Mouse (Mus musculus) bone marrow, adult 2 months (tissue): ENCODE data around the gene Fam160a1. TPM values are rescaled to one million over a fixed set of nuclear protein-coding genes. Genes with fewer than 3 reads are reported as not detected.

Experiments
- H3K27ac ChIP-seq: fragments of 200-500 bp; 2 replicates; pipeline ENCODE4 v1.5.1; 2012; ENCODE audit warnings: low read depth, mild to moderate bottlenecking, control low read depth, inconsistent platforms, low read length; ENCODE audit not compliant: control insufficient read depth, poor library complexity, insufficient read depth
- H3K4me1 ChIP-seq: fragments of 200-500 bp; 2 replicates; pipeline ENCODE4 v1.6.1; 2011; ENCODE audit warnings: low read length; ENCODE audit not compliant: control insufficient read depth, insufficient read depth
- H3K4me3 ChIP-seq: fragments of 200-500 bp; replicated peaks from 2 replicates; pipeline ENCODE3; 2011; ENCODE audit warnings: mild to moderate bottlenecking, low read depth, low read length, control low read depth; ENCODE audit not compliant: control insufficient read depth
- CTCF ChIP-seq: fragments of 200-500 bp; IDR thresholded peaks from 2 replicates; pipeline ENCODE4 v1.5.1; 2011; ENCODE audit warnings: low read length, control low read depth; ENCODE audit not compliant: control insufficient read depth, insufficient read depth
- POLR2A ChIP-seq: fragments of 200-500 bp; IDR thresholded peaks from 2 replicates; pipeline ENCODE4 v1.6.1; 2011; ENCODE audit warnings: low read depth, mild to moderate bottlenecking, control low read depth, low read length, borderline replicate concordance; ENCODE audit not compliant: control insufficient read depth
- WGBS: fragments of 180-500 bp; shearing (Covaris S2); methylation state at CpG from one replicate; pipeline ENCODE4 v1.1.7; 2018; 5-methylcytosine and 5-hydroxymethylcytosine counted together
- polyA plus RNA-seq: library from polyadenylated mRNA; stranded (reverse); fragments of >200 nt; gene quantifications from 2 replicates; pipeline ENCODE4 v1.2.4, GENCODE M21; 2011; ENCODE audit warnings: low replicate concordance; ENCODE audit not compliant: missing spikeins, insufficient read depth, insufficient read length

Gene Fam160a1
- polyA plus RNA-seq, 1 experiment: not detected

- no peaks in the 10 kb centered on the region for H3K4me1 ChIP-seq
- 88% methylated on average over 6 of the region's 6 CpGs for WGBS
- H3K27ac ChIP-seq: no peak overlapping the region
- H3K4me3 ChIP-seq: no peak overlapping the region
- TF ChIP-seq CTCF (no peak), POLR2A (no peak)
Observed at GRCm38 (mm10) chr3:85618885-85619284, 198.2 kb downstream of the Fam160a1 start.

- no peak for TF ChIP-seq POLR2A
- TF ChIP-seq CTCF: no peak
- WGBS: 81% methylated on average over 1 of the region's 1 CpGs
- Histone ChIP-seq H3K4me3 (no peak overlapping the region), H3K4me1 (no peaks in the 10 kb centered on the region), H3K27ac (no peak overlapping the region)
Observed at GRCm38 (mm10) chr3:85616389-85616788, 200.7 kb downstream of the Fam160a1 start.

Other genes starting within 250 kb of the Fam160a1 start
- 5.5 and 6.7 TPM in 2 replicates for gene Gatb, start 243.2 kb downstream of the Fam160a1 start, polyA plus RNA-seq
- gene Glt28d2, start 70.2 kb upstream of the Fam160a1 start, polyA plus RNA-seq: not detected in 2 replicates
- gene Gm37240, start 70.2 kb upstream of the Fam160a1 start, polyA plus RNA-seq: 1.0 and 1.1 TPM in 2 replicates
- 2.5 and 6.4 TPM in 2 replicates for gene Sh3d19, start 153.8 kb upstream of the Fam160a1 start, polyA plus RNA-seq
- gene Prss48, start 185.2 kb upstream of the Fam160a1 start, polyA plus RNA-seq: not detected in 2 replicates